Mouse (Mus musculus) intestine, postnatal 0 days (tissue): ENCODE results near the gene H2afz. TPM values are rescaled to one million over a fixed set of nuclear protein-coding genes. Genes with fewer than 3 reads are reported as not detected.
A peak's percentile ranks its signal among the peaks of the same experiment; 100 is the strongest.
"Not testable (repeated sequence)": the region's sequence is repeated elsewhere in the genome, so short reads cannot be mapped to it uniquely, and the experiment has no call there.

ENCODE experiments used
- ATAC-seq: fragments of 200-750 bp; cut with Nextera tagmentation; 2 replicates; pipeline ENCODE4 v1.8.0; 2017; ENCODE audit warnings: mild to moderate bottlenecking, moderate TSS enrichment, moderate library complexity
- H3K27ac ChIP-seq: fragments of 300-500 bp; sonication (generic); 2 replicates; pipeline ENCODE4 v1.5.1; 2014; ENCODE audit warnings: mild to moderate bottlenecking, low read depth, low read length, moderate library complexity
- H3K27me3 ChIP-seq: fragments of 300-500 bp; sonication (generic); replicated peaks from 2 replicates; pipeline ENCODE4 v1.6.1; 2014; ENCODE audit warnings: low read length, mixed read lengths; ENCODE audit not compliant: control insufficient read depth, insufficient read depth
- H3K36me3 ChIP-seq: fragments of 300-500 bp; sonication (generic); 2 replicates; pipeline ENCODE4 v1.6.1; 2014; ENCODE audit warnings: mild to moderate bottlenecking, moderate library complexity; ENCODE audit not compliant: control insufficient read depth, insufficient read depth
- H3K4me1 ChIP-seq: fragments of 300-500 bp; sonication (generic); replicated peaks from 2 replicates; pipeline ENCODE4 v1.6.1; 2014; ENCODE audit warnings: antibody characterized with exemption, low read length, mixed read lengths; ENCODE audit not compliant: control insufficient read depth, insufficient read depth
- H3K4me2 ChIP-seq: fragments of 300-500 bp; sonication (generic); replicated peaks from 2 replicates; pipeline ENCODE4 v1.6.1; 2014; ENCODE audit warnings: low read depth, mild to moderate bottlenecking, moderate library complexity
- H3K4me3 ChIP-seq: fragments of 300-500 bp; sonication (generic); 2 replicates; pipeline ENCODE4 v1.5.1; 2014; ENCODE audit warnings: low read depth, low read length
- H3K9ac ChIP-seq: fragments of 300-500 bp; sonication (generic); 2 replicates; pipeline ENCODE4 v1.6.1; 2014; ENCODE audit warnings: mild to moderate bottlenecking, low read depth, low read length
- H3K9me3 ChIP-seq: fragments of 300-500 bp; sonication (generic); 2 replicates; pipeline ENCODE4 v1.6.1; 2016; ENCODE audit warnings: mixed run types; ENCODE audit not compliant: control insufficient read depth
- CTCF ChIP-seq: sonication (generic); IDR thresholded peaks from 2 replicates; pipeline ENCODE4 v1.5.1; 2016; ENCODE audit warnings: low read depth, mild to moderate bottlenecking, control low read depth, antibody characterized with exemption, moderate library complexity
- WGBS: fragments of 180-500 bp; shearing (Covaris S2); extraction: QIAGEN DNeasy Blood & Tissue Kit; methylation state at CpG from one replicate; pipeline ENCODE4 v1.1.7; 2014; 5-methylcytosine and 5-hydroxymethylcytosine counted together
- polyA plus RNA-seq: library from polyadenylated mRNA; unstranded; fragments of >200 nt; fragmentation: Nextera tagmentation; extraction: Ambion mirVana; gene quantifications from 2 replicates; pipeline ENCODE4 v1.2.1, GENCODE M21; 2015

The H2afz gene
- polyA plus RNA-seq, 1 experiment from 2014 or later: 974 TPM

DNA sequence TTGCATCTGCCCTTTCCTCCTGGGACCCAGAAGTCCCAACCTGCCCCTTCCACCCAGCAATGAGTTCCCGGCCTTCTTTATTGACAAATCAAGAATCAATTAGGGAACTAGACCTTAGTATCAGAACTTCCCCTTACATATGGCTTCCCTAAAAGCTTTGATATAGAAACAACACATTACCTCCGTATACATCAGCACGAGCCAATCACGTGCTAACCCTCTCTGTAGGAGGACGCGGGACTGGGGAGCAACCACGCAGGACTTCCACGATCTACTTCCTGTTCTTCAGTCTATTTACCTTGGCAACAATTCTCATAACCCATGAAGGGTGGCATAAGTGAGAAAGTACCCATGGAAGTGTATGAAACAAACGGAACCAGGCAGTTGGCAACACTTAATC, 15.9 kb upstream of the H2afz start:
- Histone ChIP-seq H3K4me2 (no peak overlapping the region), H3K27ac (no peak overlapping the region), H3K27me3 (no peaks in the 10 kb centered on the region), H3K9ac (no peak overlapping the region), H3K4me3 (no peak overlapping the region), H3K36me3 (no peaks in the 10 kb centered on the region), H3K4me1 (no peaks in the 10 kb centered on the region), H3K9me3 (no peaks in the 10 kb centered on the region)
- ATAC-seq: no peak
- TF ChIP-seq CTCF: no peak
- 90% methylated on average over 9 of the region's 9 CpGs for WGBS

DNA sequence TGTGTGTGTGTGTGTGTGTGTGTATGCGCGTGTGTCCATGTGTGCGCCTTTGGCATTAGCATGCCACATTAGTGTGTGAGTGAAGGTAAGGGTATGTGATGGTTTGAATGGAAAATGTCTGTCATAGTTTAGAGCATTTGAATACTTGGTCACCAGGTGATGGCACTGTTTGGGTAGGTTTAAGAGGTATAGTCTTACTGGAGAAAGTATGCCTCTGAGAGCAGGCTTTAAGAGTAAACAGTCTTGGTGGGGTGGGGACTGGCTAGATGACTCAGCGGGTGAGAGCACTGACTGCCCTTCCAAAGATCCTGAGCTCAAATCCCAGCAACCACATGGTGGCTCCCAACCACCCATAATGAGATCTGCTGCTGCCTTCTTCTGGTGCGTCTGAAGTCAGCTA, 14.6 kb upstream of the H2afz start:
- TF ChIP-seq CTCF: peak; percentile 20; the same call in 1 of the 2 replicates

DNA sequence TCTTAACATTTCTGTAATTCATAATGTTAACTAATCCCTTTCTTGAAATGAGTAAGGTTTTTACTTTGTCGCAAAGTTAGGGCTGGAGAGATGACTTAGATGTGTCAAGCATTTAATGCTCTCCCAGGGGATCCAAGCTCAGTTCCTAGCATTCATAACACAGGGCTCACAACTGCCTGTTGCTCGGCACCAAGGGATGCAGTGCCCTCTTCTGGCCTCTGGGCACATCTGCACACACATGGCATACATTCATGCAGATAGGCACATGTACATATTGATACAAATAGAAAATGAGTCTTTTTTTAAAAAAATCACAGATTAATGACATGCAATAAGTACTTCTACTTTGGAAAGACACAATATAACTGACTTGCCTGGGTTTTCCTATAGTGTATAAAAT, 13.1 kb upstream of the H2afz start:
- no peak overlapping the region for H3K27ac ChIP-seq
- H3K27me3 ChIP-seq: no peaks in the 10 kb centered on the region
- ATAC-seq: no peak
- no peak overlapping the region for H3K4me3 ChIP-seq
- no peaks in the 10 kb centered on the region for H3K4me1 ChIP-seq
- TF ChIP-seq CTCF: peak; percentile 32
- WGBS: 89% methylated on average over 2 of the region's 2 CpGs
- no peak overlapping the region for H3K4me2 ChIP-seq
- no peaks in the 10 kb centered on the region for H3K9me3 ChIP-seq
- no peak overlapping the region for H3K9ac ChIP-seq
- no peaks in the 10 kb centered on the region for H3K36me3 ChIP-seq

More for the DNA sequence above, 14.6 kb upstream of the H2afz start:
- H3K4me1 ChIP-seq: no peaks in the 10 kb centered on the region
- H3K9me3 ChIP-seq: no peaks in the 10 kb centered on the region
- no peak overlapping the region for H3K4me2 ChIP-seq
- WGBS: 72% methylated on average over 5 of the region's 5 CpGs
- no peak overlapping the region for H3K27ac ChIP-seq
- H3K9ac ChIP-seq: no peak overlapping the region
- no peaks in the 10 kb centered on the region for H3K27me3 ChIP-seq
- 0 out of 2 replicates have a peak, but pooled peaks have one; percentile 25 for ATAC-seq
- no peaks in the 10 kb centered on the region for H3K36me3 ChIP-seq
- H3K4me3 ChIP-seq: no peak overlapping the region

DNA sequence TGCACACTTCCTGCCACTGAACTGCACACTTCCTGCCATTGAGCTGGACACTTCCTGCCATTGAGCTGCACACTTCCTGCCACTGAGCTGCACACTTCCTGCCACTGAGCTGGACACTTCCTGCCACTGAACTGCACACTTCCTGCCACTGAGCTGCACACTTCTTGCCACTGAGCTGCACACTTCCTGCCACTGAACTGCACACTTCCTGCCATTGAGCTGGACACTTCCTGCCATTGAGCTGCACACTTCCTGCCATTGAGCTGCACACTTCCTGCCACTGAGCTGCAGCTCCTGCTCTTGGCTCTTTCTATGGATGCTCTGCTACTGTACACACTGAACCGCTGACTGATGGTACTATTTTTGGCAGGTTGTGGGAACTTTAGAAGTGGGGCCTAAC, 11.3 kb upstream of the H2afz start:
- not testable (repeated sequence) for H3K4me1 ChIP-seq, H3K27me3 ChIP-seq, H3K9me3 ChIP-seq, H3K27ac ChIP-seq, ATAC-seq, H3K9ac ChIP-seq, H3K4me2 ChIP-seq, H3K4me3 ChIP-seq, H3K36me3 ChIP-seq
- 91% methylated on average over 1 of the region's 1 CpGs for WGBS

DNA sequence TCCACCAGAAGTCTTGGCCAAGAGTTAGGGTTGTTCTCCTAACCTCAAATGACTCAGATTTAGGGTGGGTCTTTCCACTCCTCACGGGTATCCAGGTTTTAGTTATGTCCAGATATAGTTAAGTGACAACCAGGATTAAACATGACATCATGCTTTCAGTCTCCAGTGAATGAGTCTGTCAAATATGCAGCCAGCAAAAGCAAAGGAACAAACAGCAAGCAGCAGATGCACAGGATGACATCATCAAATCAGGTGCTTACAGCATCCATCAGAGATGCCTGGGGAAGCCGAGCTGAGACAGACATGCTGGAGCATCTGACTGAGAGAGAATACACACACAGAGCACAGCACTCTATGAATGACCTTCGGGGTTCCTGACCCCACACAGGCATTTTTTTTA, 9.0 kb upstream of the H2afz start:
- TF ChIP-seq CTCF: no peak
- Histone ChIP-seq H3K4me1 (0 out of 2 replicates have a peak, but pooled peaks cover 1% of the 10 kb centered on the region), H3K9me3 (no peaks in the 10 kb centered on the region), H3K36me3 (no peaks in the 10 kb centered on the region), H3K4me2 (no peak overlapping the region), H3K4me3 (no peak overlapping the region), H3K9ac (no peak overlapping the region), H3K27me3 (no peaks in the 10 kb centered on the region), H3K27ac (no peak overlapping the region)
- no peak for ATAC-seq
- 58% methylated on average over 3 of the region's 3 CpGs for WGBS

DNA sequence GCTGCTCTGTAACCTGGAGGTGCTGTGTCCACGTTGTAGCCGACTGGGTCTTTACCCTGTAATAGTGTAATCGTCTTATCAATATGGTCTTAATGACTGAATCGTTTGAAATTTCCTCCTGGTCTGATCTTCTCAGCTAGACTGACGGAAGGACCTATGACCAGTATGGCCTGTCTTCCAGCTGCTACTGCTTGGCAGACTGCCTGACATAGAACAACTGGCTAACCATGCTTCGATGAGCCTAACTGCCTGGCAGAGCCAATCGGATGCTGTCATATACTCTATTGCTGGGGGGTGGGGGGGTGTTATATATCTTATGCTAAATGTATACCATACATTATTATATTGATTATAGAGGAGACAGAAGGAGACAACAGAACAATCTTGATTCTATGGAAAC, 8.2 kb upstream of the H2afz start:
- Histone ChIP-seq H3K4me3 (no peak overlapping the region), H3K9me3 (no peaks in the 10 kb centered on the region), H3K36me3 (no peaks in the 10 kb centered on the region), H3K4me2 (no peak overlapping the region), H3K4me1 (0 out of 2 replicates have a peak, but pooled peaks cover 2% of the 10 kb centered on the region), H3K27ac (no peak overlapping the region), H3K27me3 (no peaks in the 10 kb centered on the region), H3K9ac (no peak overlapping the region)
- ATAC-seq: no peak
- 49% methylated on average over 7 of the region's 7 CpGs for WGBS
- no peak for TF ChIP-seq CTCF
